Mouse (Mus musculus): ENCODE results near the gene Trmt10a.

DNA sequence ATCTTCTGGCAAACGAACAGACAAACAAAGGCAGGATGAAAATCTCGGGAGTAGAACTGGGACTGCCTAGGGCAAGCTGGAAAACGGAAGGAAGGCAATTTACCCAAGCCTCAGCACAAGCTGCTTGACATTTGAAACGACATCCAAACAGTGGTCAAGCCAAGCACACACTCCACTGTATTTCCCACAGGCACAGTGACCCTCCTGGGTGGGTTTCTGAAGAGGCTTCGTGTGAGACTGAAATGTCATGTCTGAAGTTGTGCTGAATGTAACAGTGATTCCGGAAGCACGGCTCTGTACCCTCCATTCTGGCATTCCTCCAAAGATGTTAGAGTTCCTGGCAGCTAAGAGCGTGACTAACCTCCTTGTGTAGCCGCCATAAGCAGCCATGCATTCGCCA is 47.5 kb upstream of the Trmt10a start:
- TF ChIP-seq POLR2A (IDR thresholded peaks at IDR 0.05; ENCODE audit: borderline replicate concordance, low read depth, low read length) (no peak), CTCF (IDR thresholded peaks at IDR 0.05; ENCODE audit: low read depth, low read length) (no peak)

Data from bone marrow macrophage, adult 2 months (primary cell).